Mouse (Mus musculus): Measurements from ENCODE around the gene Magi3. TPM values are rescaled to one million over a fixed set of nuclear protein-coding genes. Genes with fewer than 3 reads are reported as not detected.

Magi3 gene
- polyA plus RNA-seq (2012; rRNA removed; ENCODE audit: low replicate concordance), result 3.9 and 4.1 TPM in 2 replicates

DNA sequence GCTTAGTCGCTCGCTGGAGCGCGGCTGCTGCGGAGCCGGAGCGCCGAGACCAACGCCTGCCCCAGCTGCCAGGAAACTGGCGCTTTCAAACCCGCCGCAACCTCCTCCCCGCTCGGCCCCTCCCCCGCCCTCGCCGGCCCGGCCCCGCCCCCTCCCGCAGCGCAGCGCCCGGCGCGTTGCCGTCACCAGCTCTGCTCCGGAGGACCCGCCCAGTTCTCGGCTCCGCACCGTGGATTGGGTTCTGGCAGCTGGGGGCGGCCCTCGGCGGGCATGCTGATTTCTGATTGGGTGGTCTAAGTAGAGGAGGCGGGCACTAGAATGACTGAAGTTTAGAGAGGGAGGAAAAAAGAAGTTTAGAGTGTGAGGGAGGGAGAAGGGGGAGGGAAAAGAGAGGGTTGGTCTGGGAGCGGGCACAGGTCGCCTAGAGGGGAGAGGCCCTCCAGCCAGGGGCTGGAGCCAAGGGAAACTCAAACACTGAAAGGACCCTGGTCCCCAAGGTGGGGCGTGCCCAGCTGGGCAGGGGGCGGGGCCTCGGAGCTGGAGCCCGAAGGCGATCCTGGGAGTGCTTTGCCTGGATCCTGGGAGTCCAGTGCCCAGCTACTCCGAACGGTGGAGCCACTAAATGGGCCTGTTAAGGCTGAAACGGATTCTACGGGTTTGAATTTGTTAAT, at the start of gene Magi3:
TSS of gene Magi3 (minus strand) at position 80 of the 671 bp plus-strand sequence.

GRCm38 (mm10) chr3:103967861-103968691, 252.1 kb downstream of the Magi3 start, which contains the start of gene Phtf1:
Gene Phtf1, plus strand, starts transcription at chr3:103968110.

All from mammary gland, adult 2 months (tissue).